Mouse (Mus musculus): ENCODE measurements around the gene Ephb4. TPM values are rescaled to one million over a fixed set of nuclear protein-coding genes. Genes with fewer than 3 reads are reported as not detected.

Gene Ephb4
- polyA plus RNA-seq, 1 experiment from 2014 or later, result 10.8 TPM

GRCm38 (mm10) chr5:137375627-137376026 is 25.7 kb downstream of the Ephb4 start:
- WGBS, result 51% methylated on average over 2 of the region's 2 CpGs
- Histone ChIP-seq H3K4me2 (no peak overlapping the region), H3K36me3 (peaks cover 32% of the 10 kb centered on the region), H3K4me1 (replicated peaks) (peaks cover 16% of the 10 kb centered on the region), H3K9ac (no peak overlapping the region), H3K27me3 (no peaks in the 10 kb centered on the region), H3K27ac (replicated peaks) (no peak overlapping the region), H3K9me3 (no peaks in the 10 kb centered on the region), H3K4me3 (no peak overlapping the region)
- ATAC-seq (ENCODE audit: low read depth), result no peak

DNA sequence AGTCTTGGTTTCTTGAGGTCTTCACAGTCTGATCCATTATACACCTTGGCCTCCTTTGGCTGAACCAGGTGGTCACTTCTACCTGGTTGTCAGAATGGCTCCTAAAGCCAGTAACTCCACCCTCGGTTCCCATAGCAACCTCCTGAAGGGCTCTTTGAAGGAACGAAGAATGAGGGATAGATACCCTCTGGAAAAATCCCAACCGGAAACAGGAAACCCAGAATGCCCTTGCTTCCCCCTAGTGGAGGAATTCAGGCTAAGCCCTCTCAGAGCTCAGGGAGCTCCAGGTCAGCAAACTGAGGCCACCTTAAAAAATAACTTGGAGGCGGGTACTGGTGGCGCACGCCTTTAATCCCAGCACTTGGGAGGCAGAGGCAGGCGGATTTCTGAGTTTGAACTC is 26.3 kb downstream of the Ephb4 start:
- Histone ChIP-seq H3K9me3 (no peaks in the 10 kb centered on the region), H3K36me3 (peaks cover 27% of the 10 kb centered on the region), H3K9ac (no peak overlapping the region), H3K4me2 (no peak overlapping the region), H3K4me3 (no peak overlapping the region), H3K27ac (replicated peaks) (no peak overlapping the region), H3K27me3 (no peaks in the 10 kb centered on the region), H3K4me1 (replicated peaks) (peaks cover 16% of the 10 kb centered on the region)
- WGBS, result 42% methylated on average over 7 of the region's 7 CpGs
- 0 out of 2 replicates have a peak, but pooled peaks have one; percentile 5 for ATAC-seq (ENCODE audit: low read depth)

DNA sequence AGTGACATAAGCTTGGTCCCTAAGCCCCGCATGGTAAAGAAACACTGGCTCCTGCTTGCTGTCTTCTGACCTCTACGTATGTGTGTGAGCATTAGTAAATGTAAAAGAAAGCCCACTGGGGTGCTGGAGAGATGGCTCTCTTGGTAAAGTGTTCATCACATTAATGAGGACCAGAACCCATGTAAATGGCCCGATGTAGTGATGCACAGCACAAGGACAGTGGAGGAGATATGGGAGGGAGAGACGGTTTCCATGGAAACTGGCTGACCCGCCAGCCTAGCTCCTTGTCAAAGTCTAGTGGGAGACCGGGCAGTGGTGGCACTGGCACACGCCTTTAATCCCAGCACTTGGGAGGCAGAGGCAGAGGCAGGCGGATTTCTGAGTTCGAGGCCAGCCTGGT is 26.8 kb downstream of the Ephb4 start:
- 42% methylated on average over 9 of the region's 9 CpGs for WGBS
- peaks cover 16% of the 10 kb centered on the region for H3K4me1 ChIP-seq (replicated peaks)
- peak; percentile 30; the same call in 1 of the 2 replicates for ATAC-seq (ENCODE audit: low read depth)
- H3K9me3 ChIP-seq, result no peaks in the 10 kb centered on the region
- H3K4me3 ChIP-seq, result no peak overlapping the region
- H3K27ac ChIP-seq (replicated peaks), result no peak overlapping the region
- peaks cover 21% of the 10 kb centered on the region for H3K36me3 ChIP-seq
- no peak overlapping the region for H3K9ac ChIP-seq
- no peaks in the 10 kb centered on the region for H3K27me3 ChIP-seq
- no peak overlapping the region for H3K4me2 ChIP-seq

GRCm38 (mm10) chr5:137377176-137377575 is 27.3 kb downstream of the Ephb4 start:
- H3K4me1 ChIP-seq (replicated peaks), result peaks cover 16% of the 10 kb centered on the region
- no peaks in the 10 kb centered on the region for H3K9me3 ChIP-seq
- no peak for ATAC-seq (ENCODE audit: low read depth)
- 39% methylated on average over 11 of the region's 11 CpGs for WGBS
- H3K36me3 ChIP-seq, result peaks cover 17% of the 10 kb centered on the region
- no peak overlapping the region for H3K27ac ChIP-seq (replicated peaks)
- H3K9ac ChIP-seq, result no peak overlapping the region
- no peaks in the 10 kb centered on the region for H3K27me3 ChIP-seq
- H3K4me2 ChIP-seq, result 0 out of 2 replicates have a peak overlapping the region, but pooled peaks have one; percentile 20
- H3K4me3 ChIP-seq, result no peak overlapping the region

- Histone ChIP-seq H3K27me3 (no peaks in the 10 kb centered on the region), H3K4me3 (no peak overlapping the region), H3K4me2 (0 out of 2 replicates have a peak overlapping the region, but pooled peaks have one; percentile 20), H3K9ac (no peak overlapping the region; the same call in 1 of the 2 replicates), H3K9me3 (no peaks in the 10 kb centered on the region), H3K27ac (replicated peaks) (no peak overlapping the region), H3K36me3 (peaks cover 13% of the 10 kb centered on the region), H3K4me1 (replicated peaks) (peaks cover 16% of the 10 kb centered on the region)
- 32% methylated on average over 11 of the region's 15 CpGs for WGBS
- no peak for ATAC-seq (ENCODE audit: low read depth)
These were observed 27.7 kb downstream of the Ephb4 start for GRCm38 (mm10) chr5:137377603-137378002.

DNA sequence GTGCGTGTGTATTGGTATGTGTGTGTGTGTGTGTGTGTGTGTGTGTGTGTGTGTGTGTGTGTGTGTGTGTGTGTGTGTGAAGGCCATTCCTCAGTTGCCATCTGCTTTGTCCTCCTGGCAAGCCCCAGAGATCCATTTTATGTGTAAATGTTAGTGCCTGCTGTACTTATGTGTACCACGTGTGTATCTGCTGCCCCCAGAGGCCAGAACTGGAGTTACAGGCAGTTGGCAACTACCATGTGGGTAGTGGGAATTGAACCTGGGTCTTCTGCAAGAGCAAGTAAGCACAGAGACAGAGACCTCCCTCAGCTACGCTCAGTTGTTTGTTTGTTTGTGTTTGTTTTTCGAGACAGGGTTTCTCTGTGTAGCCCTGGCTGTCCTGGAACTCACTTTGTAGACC is 31.2 kb downstream of the Ephb4 start:
- no peak overlapping the region for H3K9ac ChIP-seq
- ATAC-seq (ENCODE audit: low read depth), result no peak
- 50% methylated on average over 4 of the region's 4 CpGs for WGBS
- H3K4me2 ChIP-seq, result no peak overlapping the region
- no peaks in the 10 kb centered on the region for H3K27me3 ChIP-seq
- no peaks in the 10 kb centered on the region for H3K9me3 ChIP-seq
- no peaks in the 10 kb centered on the region for H3K36me3 ChIP-seq
- H3K4me1 ChIP-seq (replicated peaks), result peaks cover 12% of the 10 kb centered on the region
- H3K27ac ChIP-seq (replicated peaks), result no peak overlapping the region
- no peak overlapping the region for H3K4me3 ChIP-seq

DNA sequence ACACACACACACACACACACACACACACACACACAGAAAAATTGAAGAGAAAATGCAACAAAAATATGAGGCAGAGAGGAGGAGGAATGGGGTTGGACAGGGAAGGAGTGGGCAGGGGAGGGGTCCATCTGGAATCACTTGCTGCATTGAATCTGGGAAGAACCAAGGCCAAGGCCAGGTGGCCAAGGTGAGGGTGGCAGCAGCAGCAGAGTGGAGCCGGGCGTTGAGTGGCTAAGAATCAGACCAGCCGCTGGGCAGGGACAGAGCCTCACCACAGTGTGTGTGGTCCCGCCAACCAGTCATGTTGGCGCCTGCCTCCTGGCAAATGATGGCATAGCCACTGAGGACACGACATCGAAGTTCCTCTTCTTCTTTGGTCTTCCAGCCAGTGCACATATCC is 33.5 kb downstream of the Ephb4 start:
- no peaks in the 10 kb centered on the region for H3K27me3 ChIP-seq
- no peaks in the 10 kb centered on the region for H3K4me1 ChIP-seq (replicated peaks)
- no peak overlapping the region for H3K4me2 ChIP-seq
- H3K4me3 ChIP-seq, result no peak overlapping the region
- H3K9me3 ChIP-seq, result no peaks in the 10 kb centered on the region
- H3K27ac ChIP-seq (replicated peaks), result no peak overlapping the region
- WGBS, result 92% methylated on average over 7 of the region's 7 CpGs
- no peaks in the 10 kb centered on the region for H3K36me3 ChIP-seq
- H3K9ac ChIP-seq, result no peak overlapping the region
- no peak for ATAC-seq (ENCODE audit: low read depth)

- Histone ChIP-seq H3K9me3 (no peaks in the 10 kb centered on the region), H3K36me3 (no peaks in the 10 kb centered on the region), H3K4me3 (no peak overlapping the region), H3K9ac (no peak overlapping the region), H3K4me2 (no peak overlapping the region), H3K27ac (replicated peaks) (no peak overlapping the region), H3K4me1 (replicated peaks) (no peaks in the 10 kb centered on the region), H3K27me3 (no peaks in the 10 kb centered on the region)
- no peak for ATAC-seq (ENCODE audit: low read depth)
- WGBS, result 91% methylated on average over 7 of the region's 7 CpGs
These were observed 36.8 kb downstream of the Ephb4 start for GRCm38 (mm10) chr5:137386712-137387111.

DNA sequence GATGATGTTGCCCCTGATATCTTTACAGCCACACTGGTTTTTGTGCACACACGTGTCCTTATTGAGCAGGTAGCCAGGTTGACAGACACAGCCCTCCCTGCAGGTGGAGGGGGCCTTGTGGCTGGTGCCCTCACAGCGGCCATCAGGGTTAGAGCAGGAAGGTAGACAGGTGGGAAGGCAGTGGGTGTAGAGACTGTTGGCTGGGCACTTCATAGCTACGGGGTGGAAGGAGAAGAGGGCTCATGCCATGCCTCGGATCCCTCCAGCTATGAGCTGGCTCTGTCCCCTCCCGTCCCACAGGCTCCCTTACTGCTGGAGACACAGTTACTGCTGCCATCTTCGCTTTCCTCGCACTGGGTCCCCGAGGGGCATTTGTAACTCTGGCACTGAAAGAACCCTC is 41.7 kb downstream of the Ephb4 start:
- H3K27ac ChIP-seq (replicated peaks), result no peak overlapping the region
- no peak overlapping the region for H3K4me3 ChIP-seq
- no peak overlapping the region for H3K4me2 ChIP-seq
- no peak overlapping the region for H3K9ac ChIP-seq
- H3K4me1 ChIP-seq (replicated peaks), result no peaks in the 10 kb centered on the region
- no peak for ATAC-seq (ENCODE audit: low read depth)
- H3K27me3 ChIP-seq, result no peaks in the 10 kb centered on the region
- 85% methylated on average over 8 of the region's 8 CpGs for WGBS
- H3K36me3 ChIP-seq, result no peaks in the 10 kb centered on the region
- no peaks in the 10 kb centered on the region for H3K9me3 ChIP-seq

DNA sequence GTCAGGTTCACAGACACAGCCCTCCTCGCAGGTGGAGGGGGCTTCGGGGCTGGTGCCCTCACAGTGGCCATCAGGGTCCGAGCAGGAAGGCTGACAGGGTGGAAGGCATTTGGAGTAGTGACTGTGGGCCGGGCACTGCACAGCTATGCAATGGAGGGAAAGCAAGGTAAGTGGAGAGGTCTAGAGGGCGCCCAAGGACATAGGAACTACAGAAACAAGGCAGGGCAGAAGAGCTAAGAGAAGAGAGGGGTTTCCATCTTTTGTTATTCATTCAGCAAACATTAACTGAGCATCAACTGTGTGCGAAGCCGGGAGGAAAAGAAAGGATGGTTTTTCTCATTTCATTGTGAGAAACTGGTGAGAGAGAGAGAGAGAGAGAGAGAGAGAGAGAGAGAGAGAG is 44.5 kb downstream of the Ephb4 start:
- H3K36me3 ChIP-seq, result no peaks in the 10 kb centered on the region
- H3K4me3 ChIP-seq, result no peak overlapping the region
- no peaks in the 10 kb centered on the region for H3K4me1 ChIP-seq (replicated peaks)
- H3K9me3 ChIP-seq, result no peaks in the 10 kb centered on the region
- H3K27me3 ChIP-seq, result no peaks in the 10 kb centered on the region
- no peak overlapping the region for H3K9ac ChIP-seq
- no peak overlapping the region for H3K27ac ChIP-seq (replicated peaks)
- WGBS, result 45% methylated on average over 7 of the region's 7 CpGs
- ATAC-seq (ENCODE audit: low read depth), result no peak
- no peak overlapping the region for H3K4me2 ChIP-seq

- Histone ChIP-seq H3K36me3 (no peaks in the 10 kb centered on the region), H3K4me1 (replicated peaks) (peaks cover 8% of the 10 kb centered on the region), H3K4me2 (no peak overlapping the region), H3K9ac (no peak overlapping the region), H3K27ac (replicated peaks) (no peak overlapping the region), H3K9me3 (no peaks in the 10 kb centered on the region), H3K4me3 (no peak overlapping the region), H3K27me3 (no peaks in the 10 kb centered on the region)
- ATAC-seq (ENCODE audit: low read depth), result no peak
- 77% methylated on average over 2 of the region's 2 CpGs for WGBS
These were observed 54.2 kb downstream of the Ephb4 start for GRCm38 (mm10) chr5:137404081-137404480.

GRCm38 (mm10) chr5:137409451-137409850 is 59.5 kb downstream of the Ephb4 start:
- H3K4me1 ChIP-seq (replicated peaks), result peaks cover 8% of the 10 kb centered on the region
- WGBS, result 68% methylated on average over 6 of the region's 6 CpGs
- no peak overlapping the region for H3K27ac ChIP-seq (replicated peaks)
- H3K9me3 ChIP-seq, result no peaks in the 10 kb centered on the region
- no peak overlapping the region for H3K9ac ChIP-seq
- H3K36me3 ChIP-seq, result no peaks in the 10 kb centered on the region
- H3K4me3 ChIP-seq, result no peak overlapping the region
- no peaks in the 10 kb centered on the region for H3K27me3 ChIP-seq
- no peak overlapping the region for H3K4me2 ChIP-seq
- no peak for ATAC-seq (ENCODE audit: low read depth)

DNA sequence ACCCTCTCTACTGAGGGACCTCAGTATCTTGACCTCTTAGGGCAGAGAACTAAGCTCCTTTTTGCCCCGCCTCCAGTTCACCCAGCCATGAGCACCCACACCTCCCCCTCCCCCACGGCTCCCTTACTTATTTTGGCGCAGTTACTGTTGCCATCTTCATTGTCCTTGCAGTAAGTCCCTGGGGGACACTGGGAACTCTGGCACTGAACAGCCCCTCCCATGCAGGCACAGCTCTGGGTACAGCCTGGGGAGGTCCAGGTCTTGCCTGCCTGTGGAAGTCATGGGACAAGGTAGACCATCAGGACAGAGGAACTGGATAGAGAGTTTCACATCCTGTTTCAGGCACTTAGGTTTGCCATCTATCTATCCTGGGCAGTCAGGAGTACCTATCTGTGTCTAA is 60.2 kb downstream of the Ephb4 start:
- Histone ChIP-seq H3K36me3 (no peaks in the 10 kb centered on the region), H3K9ac (no peak overlapping the region), H3K9me3 (no peaks in the 10 kb centered on the region), H3K4me2 (no peak overlapping the region), H3K4me3 (no peak overlapping the region), H3K4me1 (replicated peaks) (peaks cover 8% of the 10 kb centered on the region), H3K27ac (replicated peaks) (no peak overlapping the region), H3K27me3 (no peaks in the 10 kb centered on the region)
- no peak for ATAC-seq (ENCODE audit: low read depth)
- 77% methylated on average over 3 of the region's 3 CpGs for WGBS

Measured in neural tube, embryonic 13.5 days (tissue).